Mouse (Mus musculus) thymus, postnatal 0 days (tissue): ENCODE results near the gene Aox2. TPM values are rescaled to one million over a fixed set of nuclear protein-coding genes. Genes with fewer than 3 reads are reported as not detected.
A peak's percentile ranks its signal among the peaks of the same experiment; 100 is the strongest.

Source experiments
- DNase-seq: peaks from one replicate; pipeline ENCODE4 v3.0.0-alpha.2; 2015; ENCODE audit warnings: low spot score
- polyA plus RNA-seq: library from polyadenylated mRNA; unstranded; fragments of >200 nt; fragmentation: Nextera tagmentation; extraction: Ambion mirVana; gene quantifications from 2 replicates; pipeline ENCODE4 v1.2.1, GENCODE M21; 2015

Aox2 gene
- 0.14 and 0.21 TPM in 2 replicates for polyA plus RNA-seq

- no peak for DNase-seq
These were observed at the start of gene Aox2 for GRCm38 (mm10) chr1:58278026-58278425. Gene Aox2 (plus strand): TSS chr1:58278326.

- DNase-seq: no peak
These were observed 49.2 kb upstream of the Aox2 start for GRCm38 (mm10) chr1:58228916-58229315.

GRCm38 (mm10) chr1:58229774-58230173 is 48.4 kb upstream of the Aox2 start:
- no peak for DNase-seq

GRCm38 (mm10) chr1:58230542-58230941 is 47.6 kb upstream of the Aox2 start:
- DNase-seq: no peak

- DNase-seq: no peak
These were observed 42.7 kb upstream of the Aox2 start for GRCm38 (mm10) chr1:58235405-58235804.

GRCm38 (mm10) chr1:58237527-58238299 is 40.4 kb upstream of the Aox2 start:
- DNase-seq: no peak

GRCm38 (mm10) chr1:58238440-58238839 is 39.7 kb upstream of the Aox2 start:
- no peak for DNase-seq

GRCm38 (mm10) chr1:58238961-58239360 is 39.2 kb upstream of the Aox2 start:
- no peak for DNase-seq

GRCm38 (mm10) chr1:58240347-58240746 is 37.8 kb upstream of the Aox2 start:
- DNase-seq: peak; percentile 3

- no peak for DNase-seq
These were observed 33.6 kb upstream of the Aox2 start for GRCm38 (mm10) chr1:58244487-58244886.

GRCm38 (mm10) chr1:58248518-58248917 is 29.6 kb upstream of the Aox2 start:
- DNase-seq: no peak

- DNase-seq: no peak
These were observed 24.7 kb upstream of the Aox2 start for GRCm38 (mm10) chr1:58253466-58253865.

- DNase-seq: no peak
These were observed 20.7 kb upstream of the Aox2 start for GRCm38 (mm10) chr1:58257195-58257991.

- no peak for DNase-seq
These were observed 17.8 kb upstream of the Aox2 start for GRCm38 (mm10) chr1:58260311-58260710.

GRCm38 (mm10) chr1:58268231-58268630 is 9.9 kb upstream of the Aox2 start:
- no peak for DNase-seq

- DNase-seq: peak; percentile 53
These were observed 7.1 kb upstream of the Aox2 start for GRCm38 (mm10) chr1:58270807-58271569.

GRCm38 (mm10) chr1:58275879-58276278 is 2.2 kb upstream of the Aox2 start:
- no peak for DNase-seq

- DNase-seq: no peak
These were observed 387 bp downstream of the Aox2 start for GRCm38 (mm10) chr1:58278513-58278912.

- DNase-seq: no peak
These were observed 2.3 kb downstream of the Aox2 start for GRCm38 (mm10) chr1:58280381-58280780.

- no peak for DNase-seq
These were observed 3.0 kb downstream of the Aox2 start for GRCm38 (mm10) chr1:58280939-58281624.

- DNase-seq: no peak
These were observed 3.5 kb downstream of the Aox2 start for GRCm38 (mm10) chr1:58281625-58281988.
